Mouse (Mus musculus): ENCODE measurements around the gene Frmd6.

Frmd6 gene

GRCm38 (mm10) chr12:70809957-70810356 lies 15.4 kb upstream of the Frmd6 start:
- DNase-seq (ENCODE audit: low spot score) = no peak

- no peak for DNase-seq (ENCODE audit: low spot score)
Observed at GRCm38 (mm10) chr12:70811772-70812171, 13.5 kb upstream of the Frmd6 start.

GRCm38 (mm10) chr12:70812176-70812575 lies 13.1 kb upstream of the Frmd6 start:
- DNase-seq (ENCODE audit: low spot score) = no peak

GRCm38 (mm10) chr12:70812822-70813465 lies 12.4 kb upstream of the Frmd6 start:
- no peak for DNase-seq (ENCODE audit: low spot score)

- DNase-seq (ENCODE audit: low spot score) = no peak
Observed at GRCm38 (mm10) chr12:70816731-70817130, 8.6 kb upstream of the Frmd6 start.

- DNase-seq (ENCODE audit: low spot score) = no peak
Observed at GRCm38 (mm10) chr12:70824017-70824416, 1.3 kb upstream of the Frmd6 start.

- peak; percentile 69 for DNase-seq (ENCODE audit: low spot score)
Observed at GRCm38 (mm10) chr12:70825651-70826317, 470 bp downstream of the Frmd6 start.

- DNase-seq (ENCODE audit: low spot score) = no peak
Observed at GRCm38 (mm10) chr12:70826318-70827072, 1.2 kb downstream of the Frmd6 start.

- no peak for DNase-seq (ENCODE audit: low spot score)
Observed at GRCm38 (mm10) chr12:70827187-70827900, 2.0 kb downstream of the Frmd6 start.

GRCm38 (mm10) chr12:70827901-70828271 lies 2.6 kb downstream of the Frmd6 start:
- no peak for DNase-seq (ENCODE audit: low spot score)

- DNase-seq (ENCODE audit: low spot score) = no peak
Observed at GRCm38 (mm10) chr12:70830982-70831566, 5.8 kb downstream of the Frmd6 start.

- no peak for DNase-seq (ENCODE audit: low spot score)
Observed at GRCm38 (mm10) chr12:70832216-70832998, 7.1 kb downstream of the Frmd6 start.

GRCm38 (mm10) chr12:70833050-70833449 lies 7.7 kb downstream of the Frmd6 start:
- DNase-seq (ENCODE audit: low spot score) = no peak

- no peak for DNase-seq (ENCODE audit: low spot score)
Observed at GRCm38 (mm10) chr12:70834043-70834442, 8.7 kb downstream of the Frmd6 start.

- no peak for DNase-seq (ENCODE audit: low spot score)
Observed at GRCm38 (mm10) chr12:70835004-70835403, 9.7 kb downstream of the Frmd6 start.

- no peak for DNase-seq (ENCODE audit: low spot score)
Observed at GRCm38 (mm10) chr12:70837792-70838321, 12.5 kb downstream of the Frmd6 start.

- DNase-seq (ENCODE audit: low spot score) = no peak
Observed at GRCm38 (mm10) chr12:70845371-70845770, 20.1 kb downstream of the Frmd6 start.

- no peak for DNase-seq (ENCODE audit: low spot score)
Observed at GRCm38 (mm10) chr12:70849024-70849423, 23.7 kb downstream of the Frmd6 start.

GRCm38 (mm10) chr12:70849517-70850291 lies 24.4 kb downstream of the Frmd6 start:
- DNase-seq (ENCODE audit: low spot score) = no peak

- no peak for DNase-seq (ENCODE audit: low spot score)
Observed at GRCm38 (mm10) chr12:70851342-70851960, 26.1 kb downstream of the Frmd6 start.

Data from yolk sac, embryonic 10.5 days (tissue).